Mouse (Mus musculus) urinary bladder, adult 18-20 months (tissue): ENCODE measurements at regions not wholly inside any gene's neighbourhood (a gene's known extent, or its start where the extent isn't known, plus 50 kb on each side); places are given as distances from the start of the nearest gene placed in this dataset.
A peak's percentile ranks its signal among the peaks of the same experiment; 100 is the strongest.

Experiments
- DNase-seq, 2 experiments: peaks; one replicate each; pipeline ENCODE4 v3.0.0; 2022; ENCODE audit warnings: low spot score in 2 of 2, mixed read lengths in 2 of 2

DNA sequence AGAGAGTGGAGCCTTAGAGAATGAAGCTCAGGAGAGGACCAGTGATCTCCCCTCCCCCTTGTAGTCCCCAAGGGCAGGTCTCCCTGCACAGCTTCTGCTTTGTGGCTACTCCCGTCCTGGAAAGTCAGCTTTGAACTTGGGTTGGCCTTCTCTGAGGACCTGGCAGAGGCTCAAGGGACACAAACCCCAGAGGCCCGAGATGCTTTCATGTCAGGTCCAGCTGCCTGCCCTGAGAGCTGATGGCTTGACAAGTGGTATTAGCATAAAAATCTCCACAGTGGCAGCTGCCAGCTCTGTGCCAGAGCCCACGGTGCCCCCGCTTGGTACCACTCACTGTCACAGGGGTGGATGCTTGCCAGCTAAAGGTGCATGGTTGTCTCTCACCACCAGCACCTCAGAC, 173.8 kb upstream of the Gm4791 start:
- no peak for DNase-seq

DNA sequence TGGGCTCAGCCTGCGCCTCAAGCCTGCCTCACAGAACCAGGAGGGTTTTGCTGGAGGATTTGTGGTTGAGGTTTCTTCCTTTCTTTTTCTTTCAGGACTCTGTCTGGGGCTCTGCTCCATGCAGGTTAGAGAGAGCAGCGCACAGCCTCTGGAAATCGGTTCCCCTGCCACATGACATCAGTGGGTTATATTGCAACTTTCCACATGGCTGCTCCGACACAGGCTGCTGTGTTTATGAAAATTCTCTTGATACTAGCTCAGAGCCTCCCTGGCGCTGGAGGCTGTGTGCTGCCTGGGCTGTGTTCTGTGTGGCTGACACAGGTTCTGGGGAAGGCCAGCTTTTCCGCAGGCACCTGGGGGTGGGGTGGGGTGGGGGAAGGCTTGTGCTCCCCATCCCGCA, 178.7 kb upstream of the Gm4791 start:
- no peak for DNase-seq

DNA sequence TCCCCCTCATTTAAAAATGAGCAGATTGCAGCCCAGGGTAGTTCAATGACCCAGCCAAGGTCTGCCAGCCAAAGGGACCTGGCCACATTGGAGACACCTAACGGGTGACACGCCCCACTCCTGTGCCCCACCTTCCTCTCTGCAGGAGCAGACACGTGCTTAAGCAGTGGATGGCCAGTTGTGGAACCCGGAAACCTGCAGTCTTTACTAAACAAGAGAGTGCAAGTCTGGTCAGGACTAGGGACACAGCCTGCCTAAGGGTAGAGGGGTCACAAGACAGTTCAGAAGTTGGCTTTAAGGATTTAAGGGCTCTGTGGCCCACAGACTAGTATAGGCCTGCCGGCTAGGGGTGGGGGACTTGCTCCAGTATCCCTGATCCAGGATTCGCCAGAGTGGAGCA, 179.2 kb upstream of the Gm4791 start:
- DNase-seq, result no peak

DNA sequence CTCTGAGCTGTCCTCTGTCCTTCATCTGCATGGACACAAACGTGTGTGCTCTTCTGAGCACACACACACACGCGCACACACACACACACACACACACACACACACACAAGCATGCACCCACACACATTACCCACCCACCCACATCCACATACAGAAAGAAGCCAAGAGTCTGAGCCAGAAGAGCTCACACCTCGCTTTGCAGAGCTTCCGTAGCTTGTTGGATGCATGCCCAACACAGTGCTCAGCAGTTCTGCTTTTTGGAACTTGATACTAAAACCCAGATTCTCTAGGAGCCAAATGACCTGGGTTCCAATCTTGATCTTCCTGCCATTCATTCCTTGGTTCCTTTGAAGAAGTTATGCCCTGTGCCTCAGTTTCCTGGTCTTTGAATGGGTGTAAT, 182.4 kb upstream of the Gm4791 start:
- no peak for DNase-seq

DNA sequence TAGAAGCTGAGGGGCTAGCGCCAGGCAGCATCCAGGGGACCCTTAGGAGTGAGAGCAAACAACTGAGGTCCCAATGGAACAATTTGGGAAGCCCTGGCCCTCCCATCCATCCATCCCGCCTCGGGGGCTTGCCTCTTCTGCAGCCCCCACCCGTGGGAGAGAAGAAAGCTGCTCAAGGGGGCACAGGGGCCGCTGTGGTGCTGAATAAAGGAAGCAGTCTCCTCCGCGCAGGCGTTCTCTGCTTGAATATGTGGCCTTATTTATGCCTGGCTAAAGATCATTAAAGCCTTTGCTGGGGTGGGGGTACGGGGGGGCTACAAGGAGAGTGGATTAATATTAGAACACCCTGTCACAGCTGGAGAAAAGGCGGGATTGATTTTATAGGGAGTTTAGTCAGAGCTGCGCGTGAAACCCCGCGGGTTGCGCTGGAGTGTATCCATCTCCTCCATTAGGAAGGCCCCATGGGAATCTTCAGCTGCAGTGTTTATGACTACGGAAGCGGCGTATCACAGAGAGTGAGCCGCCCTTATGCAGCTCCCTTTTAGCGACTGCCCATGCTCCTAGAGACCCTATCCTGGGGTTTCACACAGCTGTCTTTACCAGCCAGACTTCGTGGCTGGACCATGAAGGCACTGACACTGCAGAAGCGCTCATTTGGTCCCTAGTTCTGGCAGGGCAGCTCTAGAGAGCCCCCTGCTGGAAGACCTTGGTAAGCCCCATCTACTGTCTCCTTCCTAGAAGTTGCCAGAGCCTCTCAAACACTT, 183.9 kb upstream of the Gm4791 start:
- peak in 1 of 2 experiments; percentile 43 for DNase-seq

DNA sequence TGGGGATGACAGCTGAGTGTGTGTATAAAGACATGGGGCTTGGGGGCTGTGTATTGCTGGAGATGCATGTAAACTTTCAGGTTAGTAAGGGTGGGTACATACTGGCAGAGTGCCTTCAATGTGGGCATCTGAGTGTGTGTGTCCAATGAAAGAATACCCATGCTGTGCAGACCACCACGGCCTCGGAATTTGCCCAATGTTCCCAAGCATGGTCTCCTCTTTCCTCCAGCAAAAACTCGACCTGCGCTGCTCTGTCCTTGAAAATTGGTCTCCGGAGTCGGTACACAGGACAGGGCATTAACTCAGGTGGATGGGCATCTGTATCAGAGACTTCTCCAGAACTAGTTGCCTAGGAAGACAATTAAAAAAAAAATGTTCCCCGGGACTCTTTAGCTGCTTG, 188.3 kb upstream of the Gm4791 start:
- no peak for DNase-seq

DNA sequence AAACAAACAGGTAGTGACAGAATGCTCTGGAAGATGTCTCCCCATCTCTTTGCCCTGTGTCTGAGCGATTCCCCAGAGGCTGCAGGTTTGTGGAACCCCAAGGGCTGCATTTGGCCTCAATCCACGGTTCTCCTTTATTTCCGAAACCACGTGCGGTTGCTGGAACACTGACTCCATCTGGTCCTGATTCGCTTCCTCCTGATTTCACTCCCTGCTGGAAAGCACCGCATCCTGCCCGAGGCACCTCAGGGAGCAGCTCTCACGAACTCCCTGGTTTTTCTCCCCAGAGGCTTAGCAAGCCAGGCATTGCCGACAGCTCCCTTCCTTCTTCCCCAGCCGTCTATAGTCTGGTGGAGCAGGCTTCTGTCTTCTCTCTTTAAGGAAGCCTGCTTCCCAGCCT, 203.1 kb upstream of the Gm4791 start:
- no peak for DNase-seq

DNA sequence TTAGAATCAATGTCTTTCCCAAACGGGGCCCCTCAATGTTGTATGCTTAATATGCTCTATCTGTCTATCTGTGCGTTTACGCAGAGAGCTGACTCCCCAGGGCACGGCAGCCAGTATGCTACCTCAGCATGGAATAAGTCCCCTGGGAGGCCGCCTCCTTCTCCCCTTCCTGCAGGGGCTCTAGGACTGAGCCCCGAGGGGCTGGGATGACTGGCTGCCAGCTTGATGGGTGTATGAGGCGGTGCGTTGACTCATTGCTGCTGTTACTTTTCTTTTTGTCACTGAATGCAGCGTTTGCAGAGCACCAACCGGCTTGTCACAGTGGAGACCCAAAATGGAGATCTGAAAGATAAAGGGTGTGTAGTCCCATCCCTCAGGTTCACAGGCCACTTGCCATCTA, 209.5 kb upstream of the Gm4791 start:
- no peak for DNase-seq

DNA sequence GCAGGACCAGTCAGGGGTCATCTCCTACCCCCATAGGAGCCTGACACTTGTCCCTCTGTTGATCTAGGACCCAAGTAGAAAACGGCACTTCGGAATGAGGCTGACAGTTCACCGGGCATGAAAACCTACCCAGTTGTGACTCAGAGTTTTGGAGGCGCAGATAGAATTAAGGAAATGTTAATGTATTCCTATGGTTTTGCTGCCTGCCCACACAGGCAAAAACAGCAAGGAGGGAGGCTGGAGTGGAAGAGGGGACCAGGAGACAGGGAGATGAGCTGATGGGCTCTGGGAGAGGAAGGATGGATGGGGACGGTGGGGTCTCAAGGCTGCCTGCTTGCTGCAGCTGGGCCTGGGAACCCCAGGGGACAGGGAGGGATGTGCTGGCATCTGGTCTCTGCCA, 210.1 kb upstream of the Gm4791 start:
- DNase-seq, result no peak

DNA sequence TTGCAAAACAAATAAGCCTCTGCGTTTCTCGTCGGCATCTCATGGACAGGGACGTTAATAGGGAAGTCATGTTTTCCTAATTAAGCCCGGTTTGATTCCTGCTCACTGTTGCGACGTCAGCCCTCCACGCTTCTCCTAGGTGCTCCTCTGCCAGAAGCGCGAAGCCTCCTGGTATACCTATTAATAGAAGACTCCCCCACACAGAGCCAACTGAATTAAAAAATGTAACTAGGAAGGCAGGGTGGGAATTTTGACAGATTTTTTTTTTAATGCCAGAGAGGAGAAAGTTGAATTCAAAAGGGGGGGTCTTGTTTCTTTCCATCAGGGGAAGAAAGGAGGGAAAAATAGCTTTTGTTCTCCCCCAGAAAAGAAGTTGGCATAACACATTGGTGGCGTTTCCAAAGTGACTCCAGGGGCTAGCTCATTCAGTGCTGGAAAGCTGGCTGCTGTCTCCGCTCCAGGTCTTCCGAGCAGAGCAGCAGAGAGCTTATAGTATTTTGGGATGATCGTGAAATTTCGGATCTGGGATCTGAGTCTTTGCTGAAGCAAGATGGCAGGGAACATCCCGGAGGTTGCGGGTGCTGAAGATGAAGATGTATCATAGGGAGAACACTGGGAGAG, 214.1 kb upstream of the Gm4791 start:
- no peak for DNase-seq

DNA sequence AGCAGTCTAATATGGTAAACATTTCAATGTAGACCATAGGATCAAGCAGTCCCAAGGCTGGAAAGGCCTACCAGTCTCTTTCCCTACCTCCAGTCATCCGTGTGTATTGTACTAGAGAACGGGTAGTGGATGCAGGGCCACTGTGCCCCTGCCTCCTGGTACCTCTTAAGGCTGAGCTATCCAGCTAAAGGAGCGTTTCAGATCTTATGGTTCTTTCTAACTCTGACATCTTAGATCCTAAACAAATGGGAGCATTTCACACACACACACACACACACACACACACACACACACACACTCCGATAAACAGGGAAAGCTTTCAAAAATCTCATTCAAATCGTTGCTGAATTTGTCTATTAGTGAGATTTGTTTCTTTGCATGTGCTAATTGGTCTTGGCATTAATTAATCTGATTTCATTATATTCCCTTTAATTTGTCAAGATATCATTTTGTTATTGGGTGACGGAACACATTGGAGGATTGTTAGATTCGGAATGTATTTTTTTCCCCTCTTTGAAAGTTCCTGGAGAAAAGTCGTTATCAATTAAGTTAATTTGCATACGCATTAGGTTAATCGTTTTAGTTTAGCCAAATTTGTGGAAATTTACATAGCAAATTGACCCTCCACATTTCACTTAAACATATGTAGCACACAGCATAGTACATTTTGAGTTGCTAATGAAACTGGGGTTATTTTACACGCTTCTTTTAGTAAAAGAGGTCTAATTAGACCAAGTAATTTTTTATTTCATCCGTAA, 214.8 kb upstream of the Gm4791 start:
- no peak for DNase-seq

DNA sequence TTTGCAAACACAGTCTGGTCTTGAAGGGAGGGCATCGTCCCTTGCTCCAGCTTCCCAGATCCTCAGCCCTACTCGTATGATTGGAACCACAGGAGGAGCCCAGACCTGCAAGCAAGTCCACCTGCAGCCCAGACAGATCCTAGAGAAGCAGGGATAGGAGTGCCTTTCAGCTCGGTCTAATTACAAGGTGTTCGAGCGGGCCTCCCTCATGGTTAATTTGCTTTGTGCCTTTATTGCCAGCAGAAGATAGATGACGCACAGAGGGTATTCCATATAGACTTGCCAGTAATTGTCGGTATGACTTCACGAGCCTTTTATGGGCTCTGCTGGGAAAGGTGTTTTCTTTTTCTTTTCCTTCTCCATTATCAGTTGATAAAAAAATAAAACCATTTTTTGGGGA, 216.9 kb upstream of the Gm4791 start:
- no peak for DNase-seq

DNA sequence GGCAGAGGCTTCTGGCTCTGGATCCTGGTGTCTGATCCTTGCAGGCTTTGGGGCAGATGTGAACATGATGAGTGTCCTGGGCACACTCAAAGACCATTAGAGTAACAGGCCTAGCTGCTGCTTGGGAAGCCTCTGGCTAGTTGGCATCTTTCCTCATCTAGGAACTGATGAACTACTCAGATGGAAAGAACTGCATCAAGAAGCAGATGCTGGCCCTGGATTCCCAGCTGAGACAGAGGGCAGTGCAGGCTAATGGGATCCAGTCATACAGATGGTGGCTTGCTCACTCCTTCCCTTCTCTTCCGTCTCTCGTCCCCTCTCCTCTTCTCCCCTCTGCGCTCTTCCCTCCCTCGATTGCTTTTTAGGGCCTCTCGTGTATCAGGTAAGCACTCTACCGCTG, 219.8 kb upstream of the Gm4791 start:
- no peak for DNase-seq

DNA sequence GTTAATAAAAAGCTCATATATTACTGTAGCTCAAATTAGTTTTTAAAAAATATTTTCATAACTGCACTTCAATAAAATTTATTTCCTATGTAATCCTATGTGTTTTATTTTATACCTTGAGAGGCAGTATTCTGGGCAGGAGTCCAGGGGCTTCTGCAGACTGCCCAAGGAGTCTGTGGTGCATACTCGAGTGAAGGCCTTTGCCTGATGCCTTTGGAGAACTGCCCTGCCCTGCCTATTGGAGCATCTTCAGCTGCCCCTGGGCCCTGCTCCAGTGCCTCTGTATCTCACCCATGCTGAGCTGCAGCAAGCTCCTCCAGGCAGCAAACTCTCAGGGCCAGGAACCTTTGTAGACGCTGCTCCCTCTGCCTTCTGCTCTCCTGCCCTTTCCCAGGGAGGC, 223.7 kb upstream of the Gm4791 start:
- DNase-seq, result no peak

DNA sequence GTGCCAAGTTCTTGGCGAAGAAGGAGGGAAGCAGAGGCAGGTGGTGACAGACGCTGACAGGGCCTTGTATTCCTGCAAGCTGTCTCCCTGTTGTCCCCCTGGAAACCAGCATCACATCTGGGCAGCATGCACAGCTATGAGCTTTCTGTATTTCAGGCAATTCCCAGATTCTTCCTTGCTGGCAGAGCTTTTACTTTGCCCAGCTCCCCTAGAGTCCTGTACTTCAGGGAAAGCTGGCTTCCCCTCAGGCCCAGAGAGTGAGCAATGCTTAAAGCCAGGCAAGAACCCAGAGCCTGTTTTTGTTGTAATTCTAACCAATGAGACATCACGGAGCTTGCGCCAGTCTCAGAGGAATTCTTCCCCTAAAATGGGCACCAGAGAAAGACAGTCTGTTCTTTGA, 238.3 kb upstream of the Gm4791 start:
- no peak for DNase-seq

DNA sequence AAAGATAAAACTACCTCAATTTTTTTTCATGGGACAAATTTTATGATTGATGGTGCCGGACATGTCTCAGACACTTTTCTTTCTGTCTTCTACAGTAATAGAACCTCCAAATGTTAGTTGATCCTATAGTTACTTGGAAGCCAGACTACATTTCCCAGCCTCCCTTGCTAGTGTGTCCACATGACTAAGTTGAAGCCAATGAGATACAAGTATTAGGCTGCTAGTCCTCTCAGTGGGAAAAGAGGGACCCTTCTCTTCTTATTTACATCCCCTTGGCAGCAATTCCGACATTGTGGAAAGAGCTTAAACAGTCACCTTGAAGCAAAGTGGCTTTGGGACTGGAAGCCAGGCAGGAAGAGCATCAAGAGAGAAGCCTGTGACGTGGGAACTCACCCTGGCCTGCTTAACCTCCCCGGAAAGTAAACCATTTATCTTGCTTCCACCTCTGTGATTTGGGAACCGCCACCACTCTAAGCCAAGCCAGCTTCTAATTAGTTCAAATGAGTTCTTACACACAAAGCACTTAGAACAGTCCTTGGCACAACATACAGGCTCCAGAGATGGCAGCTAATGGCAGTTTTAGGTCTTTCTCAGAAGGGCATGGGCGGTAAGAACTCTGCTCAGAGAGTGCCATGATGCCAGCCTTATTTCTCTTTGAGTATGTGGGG, 241.4 kb upstream of the Gm4791 start:
- DNase-seq, result no peak

DNA sequence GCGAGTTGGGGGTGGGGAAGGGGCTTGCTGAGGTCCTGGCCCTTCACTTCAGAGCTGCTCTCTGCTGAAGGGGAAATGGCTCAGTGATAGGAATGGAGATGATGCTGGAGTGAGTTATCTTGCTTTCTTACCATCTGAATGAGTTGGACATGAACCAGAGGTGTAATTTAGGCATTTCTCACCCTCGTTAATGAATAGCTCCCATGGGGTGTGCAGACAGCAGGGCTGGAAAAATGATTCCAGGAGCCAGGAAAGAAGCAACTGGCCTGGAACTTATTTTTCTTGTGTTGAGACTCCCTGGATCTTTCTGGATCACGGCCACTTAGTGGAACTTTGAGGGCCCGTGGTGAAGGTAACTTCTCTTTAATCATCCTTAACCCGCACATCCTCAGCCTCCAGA, 246.6 kb upstream of the Gm4791 start:
- no peak for DNase-seq

DNA sequence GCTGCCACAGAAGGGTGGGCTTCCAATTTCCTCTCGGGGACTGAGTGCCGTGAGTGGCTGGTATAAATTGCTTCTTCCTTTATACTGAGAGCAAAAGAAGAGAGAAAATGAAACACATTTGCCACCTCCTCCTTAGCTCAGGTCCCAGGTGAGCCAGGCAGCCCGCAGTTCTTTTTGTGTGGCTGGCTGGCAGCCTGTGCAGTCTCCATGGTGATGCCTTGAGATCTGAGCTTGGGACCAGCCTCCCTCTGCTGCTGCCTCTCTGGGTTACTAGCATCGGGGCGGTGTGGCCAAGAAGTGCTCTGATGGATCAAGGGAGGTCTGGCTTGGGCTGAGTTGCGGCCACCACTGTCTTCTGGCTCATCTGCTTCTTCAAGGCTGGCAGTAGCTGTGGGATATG, 249.1 kb upstream of the Gm4791 start:
- DNase-seq, result no peak

DNA sequence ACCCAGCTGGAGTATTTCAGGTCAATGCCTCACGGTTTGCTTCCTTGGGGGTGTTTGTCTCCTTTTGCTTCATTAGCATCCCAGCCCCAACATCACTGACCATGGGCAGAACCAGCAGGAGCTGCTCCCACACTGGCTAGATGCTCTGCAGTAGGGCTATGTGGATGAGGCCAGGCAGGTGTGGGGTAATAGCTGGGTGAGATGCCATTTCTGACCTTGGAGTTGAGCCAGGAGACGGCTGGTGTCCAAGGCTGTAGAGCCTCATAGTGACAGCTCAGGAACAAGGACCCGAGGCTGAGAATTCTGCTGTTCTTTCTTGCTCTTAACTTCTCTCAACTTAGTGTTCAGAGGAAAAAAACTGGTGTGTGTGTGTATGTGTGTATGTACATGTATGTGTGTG, 252.3 kb upstream of the Gm4791 start:
- no peak for DNase-seq

DNA sequence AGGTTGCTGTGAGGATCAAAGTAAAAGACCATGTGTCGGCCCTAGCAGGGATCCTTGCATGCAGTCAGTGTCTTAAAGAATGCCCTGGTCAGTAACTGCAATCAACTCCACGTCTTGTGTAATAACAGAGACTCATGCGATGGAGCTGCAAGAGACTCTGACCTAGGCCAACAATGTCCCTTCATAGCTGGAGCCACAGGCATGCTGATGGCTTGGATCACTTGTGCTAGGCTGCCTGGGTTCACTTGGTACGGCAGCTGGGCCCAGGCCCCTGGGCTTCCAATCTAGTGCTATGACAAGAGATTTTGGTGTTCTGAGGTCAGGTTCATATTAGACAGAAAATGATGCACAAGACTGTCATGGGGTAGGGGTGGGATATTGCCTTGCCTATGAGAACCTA, 258.0 kb upstream of the Gm4791 start:
- no peak for DNase-seq

DNA sequence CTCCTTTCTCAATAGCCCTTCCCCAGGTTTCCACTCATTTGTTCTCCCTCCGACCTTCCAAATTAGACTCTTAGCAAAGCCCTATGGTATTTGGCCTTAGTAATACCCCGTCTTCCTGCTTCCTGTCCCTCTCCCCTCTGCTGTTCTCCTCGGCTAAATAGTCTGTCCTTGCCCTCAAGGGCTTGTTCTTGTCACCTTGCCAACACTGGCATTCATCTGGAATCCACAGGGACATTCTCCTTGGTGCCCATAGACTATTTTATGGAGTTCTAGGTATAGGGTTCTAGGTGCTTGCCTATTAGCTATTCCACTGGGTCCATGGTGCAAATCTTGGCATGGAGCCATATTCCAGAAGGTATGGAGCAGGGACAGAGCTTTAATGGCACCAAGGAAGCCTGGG, 259.2 kb upstream of the Gm4791 start:
- no peak for DNase-seq

DNA sequence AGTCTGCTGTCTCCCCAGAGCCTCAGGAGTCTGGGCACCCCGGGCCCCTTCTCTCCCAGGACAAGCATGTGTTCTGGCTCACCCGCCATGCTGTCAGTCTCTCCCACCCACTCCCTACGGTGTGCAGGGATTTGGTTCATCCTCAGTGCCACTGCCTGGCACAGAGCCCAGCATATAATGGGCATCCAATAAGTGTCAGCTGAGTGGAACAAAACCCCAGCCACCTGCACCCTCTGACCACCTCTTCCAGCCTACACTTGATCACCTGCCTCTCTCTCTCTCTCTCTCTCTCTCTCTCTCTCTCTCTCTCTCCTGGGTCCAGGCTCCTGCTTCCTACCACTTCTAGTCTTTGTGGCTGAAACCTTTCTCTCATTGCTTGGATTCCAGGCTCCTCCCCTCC, 259.9 kb upstream of the Gm4791 start:
- DNase-seq, result no peak

DNA sequence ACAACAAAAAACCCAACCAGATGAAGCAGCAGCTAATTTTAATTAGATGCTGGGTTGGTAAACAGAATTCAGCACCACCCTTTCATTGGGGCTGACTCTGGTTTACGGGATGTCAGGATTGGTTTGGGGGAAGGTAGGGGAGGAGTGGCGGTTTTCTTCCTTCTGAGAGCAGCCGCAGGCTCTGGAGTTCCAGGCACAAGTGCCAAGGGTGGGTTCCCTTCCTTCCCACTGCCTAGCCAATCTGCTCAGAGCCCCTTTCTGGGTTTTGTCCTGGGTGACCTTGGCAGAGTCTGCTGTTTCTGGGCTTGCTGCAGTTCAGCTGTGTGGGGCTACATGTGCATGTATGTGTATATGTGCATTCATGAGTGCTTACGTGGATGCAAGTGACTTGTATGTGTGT, 260.5 kb upstream of the Gm4791 start:
- DNase-seq, result no peak
